Mouse (Mus musculus): ENCODE results near the gene Gsdme.

DNA sequence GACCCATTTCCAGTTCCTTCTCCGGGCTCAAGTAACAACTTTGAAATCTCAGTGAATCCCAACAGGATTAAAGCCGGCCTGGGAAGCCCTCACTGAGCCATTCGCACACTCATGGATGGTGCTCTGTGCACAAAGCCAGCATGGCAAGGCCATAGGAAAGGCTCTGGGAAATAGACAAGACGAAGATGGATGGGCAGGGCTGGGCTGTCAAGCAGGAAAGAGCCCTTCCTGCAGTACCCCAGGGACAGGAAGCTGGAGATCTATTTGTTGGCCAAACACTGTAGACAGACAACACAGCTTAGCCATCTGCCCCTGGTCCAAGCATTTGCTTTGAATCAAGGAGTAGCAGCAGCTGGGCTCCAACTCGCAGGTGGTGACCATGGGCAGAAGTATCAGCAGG, 35.5 kb downstream of the Gsdme start:
- TF ChIP-seq CTCF (IDR thresholded peaks at IDR 0.05; ENCODE audit: low read depth) = no peak
- TF ChIP-seq EP300 (IDR thresholded peaks at IDR 0.05; ENCODE audit: low read depth) = no peak
